Mouse (Mus musculus) forebrain, embryonic 16.5 days (tissue): Measurements from ENCODE around the gene Cisd1. TPM values are rescaled to one million over a fixed set of nuclear protein-coding genes. Genes with fewer than 3 reads are reported as not detected.
"Not testable (repeated sequence)": the region's sequence is repeated elsewhere in the genome, so short reads cannot be mapped to it uniquely, and the experiment has no call there.

Experiments
- ATAC-seq: fragments of 200-750 bp; cut with Nextera tagmentation; 2 replicates; pipeline ENCODE4 v1.8.0; 2017; ENCODE audit warnings: mild to moderate bottlenecking, moderate library complexity
- H3K27ac ChIP-seq: fragments of 300-500 bp; sonication (generic); 2 replicates; pipeline ENCODE4 v1.5.1; 2014; ENCODE audit warnings: low read length, control low read depth
- H3K27me3 ChIP-seq: fragments of 300-500 bp; sonication (generic); replicated peaks from 2 replicates; pipeline ENCODE4 v1.6.1; 2014; ENCODE audit warnings: low read length; ENCODE audit not compliant: control insufficient read depth, insufficient read depth
- H3K36me3 ChIP-seq: fragments of 300-500 bp; sonication (generic); 2 replicates; pipeline ENCODE4 v1.6.1; 2014; ENCODE audit not compliant: control insufficient read depth, insufficient read depth
- H3K4me1 ChIP-seq: fragments of 300-500 bp; sonication (generic); replicated peaks from 2 replicates; pipeline ENCODE4 v1.6.1; 2014; ENCODE audit warnings: low read length; ENCODE audit not compliant: control insufficient read depth, insufficient read depth
- H3K4me2 ChIP-seq: fragments of 300-500 bp; sonication (generic); 2 replicates; pipeline ENCODE4 v1.6.1; 2014; ENCODE audit warnings: mild to moderate bottlenecking, low read length, control low read depth
- H3K4me3 ChIP-seq: fragments of 300-500 bp; sonication (generic); replicated peaks from 2 replicates; pipeline ENCODE4 v1.5.1; 2014; ENCODE audit warnings: mild to moderate bottlenecking, low read length, control low read depth
- H3K9ac ChIP-seq: fragments of 300-500 bp; sonication (generic); replicated peaks from 2 replicates; pipeline ENCODE4 v1.6.1; 2014; ENCODE audit warnings: low read depth, low read length, control low read depth
- H3K9me3 ChIP-seq: fragments of 300-500 bp; sonication (generic); 2 replicates; pipeline ENCODE4 v1.6.1; 2016; ENCODE audit warnings: low read length; ENCODE audit not compliant: control insufficient read depth
- WGBS: fragments of 180-500 bp; shearing (Covaris S2); extraction: QIAGEN DNeasy Blood & Tissue Kit; methylation state at CpG from one replicate; pipeline ENCODE4 v1.1.7; 2014; 5-methylcytosine and 5-hydroxymethylcytosine counted together
- polyA plus RNA-seq: library from polyadenylated mRNA; unstranded; fragments of >200 nt; fragmentation: Nextera tagmentation; extraction: Ambion mirVana; gene quantifications from 2 replicates; pipeline ENCODE4 v1.2.1, GENCODE M21; 2015

Gene Cisd1
- polyA plus RNA-seq = 242 and 252 TPM in 2 replicates

DNA sequence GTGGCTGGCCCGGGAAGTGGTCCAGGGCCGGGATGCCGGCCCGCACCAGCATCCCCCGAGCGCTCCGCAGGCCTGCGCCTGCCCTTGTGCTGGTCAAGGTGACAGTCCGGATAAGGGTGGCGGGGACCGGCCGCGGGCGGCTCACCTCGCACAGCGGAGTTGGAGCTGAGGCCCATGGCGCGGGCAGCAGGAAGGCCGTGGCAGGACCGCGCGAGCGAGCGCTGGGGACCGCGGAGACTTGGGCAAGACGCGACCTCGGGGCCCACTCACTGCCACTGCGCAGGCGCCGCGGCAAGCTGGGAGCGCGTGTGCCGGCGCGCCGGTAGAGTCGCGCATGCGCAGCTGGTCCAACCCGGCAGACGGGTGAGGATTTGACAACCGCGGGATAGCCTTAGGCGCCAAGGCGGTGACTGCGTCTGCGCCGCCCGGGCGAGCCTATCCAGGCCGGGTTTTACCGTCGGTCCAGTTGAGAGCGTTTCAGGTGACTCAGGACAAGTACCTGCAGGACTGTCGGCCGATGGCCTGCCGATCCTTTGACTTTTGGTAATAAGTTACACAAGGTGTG lies at the start of gene Cisd1:
Gene Cisd1, minus strand, starts transcription at position 376 of the 565 bp plus-strand sequence.
- H3K27me3 ChIP-seq = no peaks in the 10 kb centered on the region
- peaks cover 40% of the 10 kb centered on the region for H3K4me1 ChIP-seq
- WGBS = under 1% methylated on average over 60 of the region's 60 CpGs
- H3K9me3 ChIP-seq = no peaks in the 10 kb centered on the region
- peak within 1 kb of the TSS; percentile 94 for H3K9ac ChIP-seq
- H3K36me3 ChIP-seq = no peaks in the 10 kb centered on the region
- H3K4me2 ChIP-seq = peak within 1 kb of the TSS; percentile 70
- peak within 1 kb of the TSS; percentile 50 for H3K27ac ChIP-seq
- peak within 1 kb of the TSS; percentile 96 for H3K4me3 ChIP-seq
- peak; percentile 83 for ATAC-seq

DNA sequence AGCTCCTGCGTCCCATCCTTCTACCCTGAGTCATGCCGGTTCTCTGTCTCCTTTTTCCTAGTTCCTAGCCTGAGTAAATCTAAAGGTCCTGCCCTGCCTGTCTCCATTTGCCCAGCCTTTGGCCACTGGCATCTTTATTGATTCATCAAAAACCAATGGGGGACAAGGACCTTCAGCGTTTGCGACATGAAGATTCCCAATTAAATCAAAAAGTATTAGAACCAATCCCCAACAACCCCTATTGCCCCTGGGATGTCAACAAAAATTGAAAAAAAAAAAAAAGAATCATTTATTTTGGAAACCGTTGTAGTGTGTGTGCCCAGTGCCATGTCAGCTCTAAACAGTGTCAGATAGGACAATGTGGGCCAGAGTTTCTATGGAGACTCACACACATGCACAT lies 44.6 kb upstream of the Cisd1 start:
- Histone ChIP-seq H3K4me1 (no peaks in the 10 kb centered on the region), H3K9me3 (peaks cover 6% of the 10 kb centered on the region; the same call in 1 of the 2 replicates), H3K4me2 (no peak overlapping the region), H3K27ac (no peak overlapping the region), H3K36me3 (no peaks in the 10 kb centered on the region), H3K27me3 (no peaks in the 10 kb centered on the region), H3K9ac (no peak overlapping the region), H3K4me3 (no peak overlapping the region)
- no peak for ATAC-seq
- 97% methylated on average over 5 of the region's 5 CpGs for WGBS

DNA sequence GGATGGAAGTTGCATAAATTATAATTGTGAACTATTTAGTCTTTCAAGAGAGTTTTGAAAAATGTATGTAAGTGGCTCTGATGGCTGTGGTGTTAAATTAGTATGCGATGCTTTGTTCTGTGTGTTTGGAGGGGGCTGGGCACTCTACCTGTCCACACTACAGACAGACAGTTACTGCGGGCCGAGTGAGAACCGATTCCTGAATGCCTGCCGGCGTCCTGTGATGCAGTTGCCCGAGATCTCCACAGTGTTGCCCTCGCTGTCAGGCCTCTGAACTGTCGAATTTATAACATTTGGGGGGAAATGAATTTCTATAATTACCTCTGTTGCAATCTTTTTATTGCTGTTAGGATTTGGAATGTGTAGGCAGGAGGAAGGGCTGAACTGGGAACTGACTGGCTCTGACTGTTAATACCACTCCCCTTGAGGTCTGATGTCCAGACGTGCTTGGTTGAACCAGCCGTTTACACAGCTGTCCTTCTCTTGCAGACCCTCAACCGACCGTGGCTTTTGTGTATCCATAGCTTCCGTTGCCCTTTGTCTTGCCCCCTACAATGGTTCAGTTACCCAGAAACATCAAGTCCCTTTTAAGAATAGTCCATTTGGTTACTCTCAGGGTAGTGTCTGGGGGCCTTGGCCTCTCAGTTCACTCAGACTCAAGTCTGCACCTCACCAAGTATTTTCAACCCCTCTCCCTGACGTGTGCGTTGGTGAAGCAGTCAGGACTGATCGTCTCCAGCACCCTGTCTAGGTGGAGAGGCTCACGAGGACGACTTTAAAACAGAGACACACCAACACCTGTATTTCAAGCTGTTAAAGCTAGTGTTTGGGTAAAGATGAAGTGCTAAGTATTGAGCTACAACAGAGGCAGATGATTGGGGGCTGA lies 39.6 kb upstream of the Cisd1 start:
- H3K4me3 ChIP-seq = no peak overlapping the region
- no peaks in the 10 kb centered on the region for H3K4me1 ChIP-seq
- H3K9me3 ChIP-seq = no peaks in the 10 kb centered on the region
- 81% methylated on average over 19 of the region's 19 CpGs for WGBS
- no peak overlapping the region for H3K9ac ChIP-seq
- H3K36me3 ChIP-seq = peaks cover 11% of the 10 kb centered on the region
- H3K4me2 ChIP-seq = no peak overlapping the region
- no peaks in the 10 kb centered on the region for H3K27me3 ChIP-seq
- no peak overlapping the region for H3K27ac ChIP-seq
- ATAC-seq = no peak

DNA sequence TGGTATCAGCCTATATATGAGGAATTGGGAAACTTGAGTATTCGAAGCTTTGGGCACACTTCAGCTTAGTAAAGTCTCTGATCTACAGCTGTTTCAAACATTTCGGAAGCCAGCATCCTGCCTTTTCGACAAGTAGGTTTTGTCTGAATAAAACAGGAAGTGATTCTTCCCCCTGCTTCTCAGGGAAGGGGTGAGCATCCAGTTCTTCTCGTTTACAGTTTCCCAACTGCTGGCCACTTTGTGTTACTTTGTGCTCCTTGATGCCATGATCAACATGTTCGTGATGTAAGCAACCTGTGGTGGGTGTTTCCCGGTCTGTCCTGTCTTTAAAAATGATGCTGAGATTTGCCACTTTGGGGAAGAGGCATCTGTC lies 38.8 kb upstream of the Cisd1 start:
- ATAC-seq, H3K27me3 ChIP-seq, H3K9ac ChIP-seq, H3K27ac ChIP-seq, H3K9me3 ChIP-seq, H3K4me3 ChIP-seq, H3K4me1 ChIP-seq, H3K4me2 ChIP-seq: not testable (repeated sequence)
- peaks cover 18% of the 10 kb centered on the region for H3K36me3 ChIP-seq
- 85% methylated on average over 6 of the region's 6 CpGs for WGBS

DNA sequence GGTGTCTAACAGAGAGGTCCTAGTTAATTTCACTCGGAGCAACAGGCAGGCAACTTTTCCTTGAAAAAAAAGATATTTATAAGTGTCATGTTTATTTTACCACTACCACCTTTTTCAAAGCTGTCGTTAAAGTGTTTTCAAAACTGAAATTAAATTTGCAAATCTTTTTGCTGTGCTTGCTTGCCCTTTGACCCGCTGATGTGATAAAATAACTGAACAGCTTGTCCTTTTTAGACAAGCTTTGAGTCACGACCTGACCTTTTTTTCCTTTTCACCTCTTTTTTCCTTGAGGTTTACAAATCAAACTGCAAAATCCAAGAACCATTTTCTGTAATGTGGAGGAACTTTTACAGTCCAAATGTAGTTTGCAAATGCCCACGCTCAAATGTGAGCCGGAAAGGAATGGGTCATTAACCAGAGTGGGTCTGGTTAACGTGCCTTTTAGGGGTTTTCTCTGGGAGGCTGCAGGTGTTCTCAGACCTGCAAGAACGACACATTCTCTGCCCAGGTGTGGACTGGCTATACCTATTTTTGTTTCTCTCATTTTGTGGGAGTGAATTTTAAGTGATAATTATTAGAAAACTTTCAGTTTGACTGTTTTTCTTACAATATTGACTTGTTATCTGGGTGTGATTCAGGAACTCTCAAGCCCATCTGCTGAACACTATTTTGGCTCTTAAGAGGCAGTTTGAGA lies 38.3 kb upstream of the Cisd1 start:
- Histone ChIP-seq H3K9me3 (no peaks in the 10 kb centered on the region), H3K27me3 (no peaks in the 10 kb centered on the region), H3K4me2 (no peak overlapping the region), H3K36me3 (peaks cover 19% of the 10 kb centered on the region), H3K4me1 (no peaks in the 10 kb centered on the region), H3K4me3 (no peak overlapping the region), H3K27ac (no peak overlapping the region), H3K9ac (no peak overlapping the region)
- 88% methylated on average over 8 of the region's 8 CpGs for WGBS
- ATAC-seq = no peak

DNA sequence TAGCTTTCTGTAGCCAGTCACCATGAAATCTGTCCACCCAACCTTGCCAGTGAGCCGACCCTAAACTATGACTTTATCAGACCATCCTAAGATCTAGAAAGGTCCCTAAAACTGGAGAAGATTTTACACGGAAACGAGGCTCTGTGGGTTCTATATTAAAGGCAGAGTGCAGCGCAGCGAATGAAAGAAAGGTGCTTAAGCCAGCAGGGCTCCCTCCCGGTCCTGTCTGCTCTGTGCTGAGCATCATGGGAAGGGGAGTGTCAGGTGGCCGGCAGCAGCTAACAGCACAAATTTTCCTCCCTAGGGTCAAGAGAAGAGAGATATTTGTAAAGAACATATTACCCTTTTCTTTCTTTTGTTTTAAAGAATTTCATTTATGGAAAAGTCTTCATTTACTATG lies 37.4 kb upstream of the Cisd1 start:
- Histone ChIP-seq H3K4me3 (no peak overlapping the region), H3K4me1 (no peaks in the 10 kb centered on the region), H3K36me3 (peaks cover 21% of the 10 kb centered on the region), H3K4me2 (no peak overlapping the region), H3K9me3 (no peaks in the 10 kb centered on the region), H3K27me3 (no peaks in the 10 kb centered on the region), H3K9ac (no peak overlapping the region), H3K27ac (no peak overlapping the region)
- ATAC-seq = no peak
- 79% methylated on average over 7 of the region's 7 CpGs for WGBS

DNA sequence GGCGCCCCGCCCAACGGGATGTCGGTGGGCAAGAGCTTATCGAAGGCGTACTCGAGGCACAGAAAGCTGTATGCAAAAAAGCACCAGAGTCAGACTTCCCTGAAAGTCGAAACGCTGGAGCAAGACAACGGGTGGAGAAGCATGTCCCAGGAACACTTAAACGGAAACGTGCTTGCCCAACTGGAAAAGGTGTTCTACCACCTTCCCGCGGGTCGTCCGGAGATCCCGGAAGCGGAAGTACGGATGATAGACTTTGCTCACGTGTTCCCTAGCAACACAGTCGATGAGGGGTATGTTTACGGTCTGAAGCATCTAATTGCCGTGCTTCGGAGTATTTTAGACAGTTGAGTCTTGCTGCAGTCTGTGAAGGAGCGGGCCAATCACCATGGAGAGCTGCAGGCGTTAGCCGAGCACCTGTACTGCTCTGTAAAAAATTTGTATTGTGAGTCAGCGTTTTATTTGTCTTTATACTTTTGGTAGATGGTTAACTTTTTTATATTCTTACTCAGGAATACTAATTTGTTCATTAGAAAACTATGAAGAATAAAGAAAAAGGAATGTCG lies 36.8 kb upstream of the Cisd1 start:
- Histone ChIP-seq H3K4me1 (no peaks in the 10 kb centered on the region), H3K27me3 (no peaks in the 10 kb centered on the region), H3K9ac (no peak overlapping the region), H3K36me3 (peaks cover 26% of the 10 kb centered on the region), H3K4me2 (no peak overlapping the region), H3K27ac (no peak overlapping the region), H3K9me3 (no peaks in the 10 kb centered on the region), H3K4me3 (no peak overlapping the region)
- ATAC-seq = no peak
- 94% methylated on average over 29 of the region's 29 CpGs for WGBS

DNA sequence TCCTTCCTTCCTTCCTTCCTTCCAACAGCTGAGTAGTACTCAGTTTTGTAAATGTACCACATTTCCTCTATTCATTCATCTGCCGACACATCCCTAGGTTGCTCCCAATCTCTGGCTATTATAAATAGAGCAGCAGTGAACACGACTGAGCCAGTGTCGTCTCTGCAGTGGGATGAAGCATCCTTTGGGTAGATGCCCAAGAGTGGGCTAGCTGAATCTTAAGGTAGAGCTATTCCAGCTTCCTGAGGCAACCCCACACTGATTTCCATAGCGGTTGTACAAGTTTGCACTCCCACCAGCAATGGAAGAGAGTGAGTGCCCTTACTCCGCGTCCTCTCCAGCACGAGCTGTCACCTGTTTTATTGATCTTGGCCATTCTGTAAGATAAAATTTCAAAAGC lies 35.7 kb upstream of the Cisd1 start:
- Histone ChIP-seq H3K9me3 (no peaks in the 10 kb centered on the region), H3K36me3 (peaks cover 26% of the 10 kb centered on the region), H3K4me2 (no peak overlapping the region), H3K9ac (no peak overlapping the region), H3K27me3 (no peaks in the 10 kb centered on the region), H3K4me3 (no peak overlapping the region), H3K27ac (no peak overlapping the region), H3K4me1 (no peaks in the 10 kb centered on the region)
- ATAC-seq = no peak
- WGBS = 96% methylated on average over 7 of the region's 7 CpGs

DNA sequence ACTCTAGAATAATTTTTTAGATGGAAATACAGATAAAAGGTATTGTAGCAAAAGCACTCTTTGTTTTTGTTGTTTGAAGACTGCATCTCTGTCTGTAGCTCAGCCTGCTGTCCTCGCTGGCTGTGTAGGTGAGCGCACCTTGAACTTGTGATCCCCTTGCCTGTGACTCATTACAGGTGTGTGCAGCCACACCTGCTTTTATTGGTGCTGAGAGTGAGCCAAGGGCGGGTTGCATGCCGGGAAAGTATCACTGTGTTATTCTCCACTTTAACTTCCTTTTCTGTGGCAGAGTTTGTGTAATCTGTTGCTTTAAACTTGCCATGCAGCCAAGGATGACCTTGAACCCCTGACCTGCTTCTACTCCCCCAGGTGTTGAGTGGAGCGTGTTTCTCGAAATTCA lies 31.3 kb upstream of the Cisd1 start:
- H3K4me1 ChIP-seq = no peaks in the 10 kb centered on the region
- 95% methylated on average over 6 of the region's 6 CpGs for WGBS
- no peak for ATAC-seq
- peaks cover 16% of the 10 kb centered on the region for H3K36me3 ChIP-seq
- no peaks in the 10 kb centered on the region for H3K9me3 ChIP-seq
- H3K4me3 ChIP-seq = no peak overlapping the region
- H3K4me2 ChIP-seq = no peak overlapping the region
- H3K27me3 ChIP-seq = no peaks in the 10 kb centered on the region
- H3K9ac ChIP-seq = no peak overlapping the region
- H3K27ac ChIP-seq = no peak overlapping the region
